Mouse (Mus musculus) kidney, postnatal 0 days (tissue): ENCODE measurements around the gene Tmem86a. TPM values are rescaled to one million over a fixed set of nuclear protein-coding genes. Genes with fewer than 3 reads are reported as not detected.

Source experiments
- ATAC-seq: fragments of 200-750 bp; cut with Nextera tagmentation; replicated peaks from 2 replicates; pipeline ENCODE4 v1.8.0; 2017; ENCODE audit warnings: low read depth, moderate number of reproducible peaks, moderate TSS enrichment, moderate library complexity; ENCODE audit not compliant: low FRiP score
- DNase-seq: peaks from one replicate; pipeline ENCODE4 v3.0.0-alpha.2; 2016; ENCODE audit warnings: low spot score
- H3K27ac ChIP-seq: fragments of 300-500 bp; sonication (generic); 2 replicates; pipeline ENCODE4 v1.5.1; 2014; ENCODE audit warnings: mild to moderate bottlenecking
- H3K27me3 ChIP-seq: fragments of 300-500 bp; sonication (generic); 2 replicates; pipeline ENCODE4 v1.6.1; 2014; ENCODE audit warnings: low read length, mixed read lengths; ENCODE audit not compliant: insufficient read depth
- H3K36me3 ChIP-seq: fragments of 300-500 bp; sonication (generic); 2 replicates; pipeline ENCODE4 v1.6.1; 2014; ENCODE audit warnings: low read length, mixed read lengths; ENCODE audit not compliant: insufficient read depth
- H3K4me1 ChIP-seq: fragments of 300-500 bp; sonication (generic); replicated peaks from 2 replicates; pipeline ENCODE4 v1.6.1; 2014; ENCODE audit warnings: antibody characterized with exemption, low read length, mixed read lengths; ENCODE audit not compliant: insufficient read depth
- H3K4me2 ChIP-seq: fragments of 300-500 bp; sonication (generic); 2 replicates; pipeline ENCODE4 v1.6.1; 2014; ENCODE audit warnings: mild to moderate bottlenecking, low read length, moderate library complexity, mixed read lengths
- H3K4me3 ChIP-seq: fragments of 300-500 bp; sonication (generic); replicated peaks from 2 replicates; pipeline ENCODE4 v1.5.1; 2014; ENCODE audit warnings: low read depth, low read length
- H3K9ac ChIP-seq: fragments of 300-500 bp; sonication (generic); 2 replicates; pipeline ENCODE4 v1.6.1; 2014; ENCODE audit warnings: low read depth, low read length
- H3K9me3 ChIP-seq: fragments of 300-500 bp; sonication (generic); replicated peaks from 2 replicates; pipeline ENCODE4 v1.6.1; 2016; ENCODE audit warnings: low read length, inconsistent platforms, mixed read lengths
- CTCF ChIP-seq: IDR thresholded peaks from 2 replicates; pipeline ENCODE4 v1.5.1; 2016; ENCODE audit warnings: antibody characterized with exemption, low read depth, mild to moderate bottlenecking, moderate library complexity
- WGBS: fragments of 180-500 bp; shearing (Covaris S2); extraction: QIAGEN DNeasy Blood & Tissue Kit; methylation state at CpG from one replicate; pipeline ENCODE4 v1.1.7; 2014; 5-methylcytosine and 5-hydroxymethylcytosine counted together
- polyA plus RNA-seq: library from polyadenylated mRNA; unstranded; fragments of >200 nt; fragmentation: Nextera tagmentation; extraction: Ambion mirVana; gene quantifications from 2 replicates; pipeline ENCODE4 v1.2.1, GENCODE M21; 2015

Gene Tmem86a
- polyA plus RNA-seq, 1 experiment from 2014 or later = 43.6 TPM

- H3K9me3 ChIP-seq = no peaks in the 10 kb centered on the region
- H3K27me3 ChIP-seq = no peaks in the 10 kb centered on the region
- H3K4me1 ChIP-seq = no peaks in the 10 kb centered on the region
- H3K4me3 ChIP-seq = no peak overlapping the region
- TF ChIP-seq CTCF = no peak
- no peak overlapping the region for H3K4me2 ChIP-seq
- no peaks in the 10 kb centered on the region for H3K36me3 ChIP-seq
- 62% methylated on average over 8 of the region's 8 CpGs for WGBS
- no peak for DNase-seq
- no peak overlapping the region for H3K9ac ChIP-seq
- H3K27ac ChIP-seq = no peak overlapping the region
- no peak for ATAC-seq
Measured at GRCm38 (mm10) chr7:47035426-47035825, 15.0 kb upstream of the Tmem86a start.

GRCm38 (mm10) chr7:47041706-47042105 lies 8.7 kb upstream of the Tmem86a start:
- Histone ChIP-seq H3K4me2 (no peak overlapping the region), H3K9me3 (no peaks in the 10 kb centered on the region), H3K36me3 (no peaks in the 10 kb centered on the region), H3K4me3 (no peak overlapping the region), H3K4me1 (peaks cover 4% of the 10 kb centered on the region; the same call in 1 of the 2 replicates), H3K9ac (no peak overlapping the region), H3K27me3 (no peaks in the 10 kb centered on the region), H3K27ac (no peak overlapping the region)
- TF ChIP-seq CTCF = no peak
- 73% methylated on average over 3 of the region's 3 CpGs for WGBS
- ATAC-seq (no peak), DNase-seq (no peak)

- WGBS = 73% methylated on average over 4 of the region's 4 CpGs
- DNase-seq (no peak), ATAC-seq (peak; percentile 71)
- Histone ChIP-seq H3K27ac (peak overlapping the region; percentile 83), H3K27me3 (no peaks in the 10 kb centered on the region), H3K4me1 (peaks cover 4% of the 10 kb centered on the region; the same call in 1 of the 2 replicates), H3K4me2 (no peak overlapping the region), H3K9ac (no peak overlapping the region), H3K9me3 (no peaks in the 10 kb centered on the region), H3K36me3 (no peaks in the 10 kb centered on the region), H3K4me3 (no peak overlapping the region)
- TF ChIP-seq CTCF = no peak
Measured at GRCm38 (mm10) chr7:47042121-47042520, 8.3 kb upstream of the Tmem86a start.

- H3K9ac ChIP-seq = no peak overlapping the region
- H3K4me2 ChIP-seq = no peak overlapping the region
- H3K9me3 ChIP-seq = no peaks in the 10 kb centered on the region
- TF ChIP-seq CTCF = no peak
- H3K36me3 ChIP-seq = no peaks in the 10 kb centered on the region
- H3K27ac ChIP-seq = peak overlapping the region; percentile 83
- no peak overlapping the region for H3K4me3 ChIP-seq
- ATAC-seq (peak; percentile 54), DNase-seq (peak; percentile 89)
- 24% methylated on average over 6 of the region's 6 CpGs for WGBS
- no peaks in the 10 kb centered on the region for H3K27me3 ChIP-seq
- peaks cover 4% of the 10 kb centered on the region; the same call in 1 of the 2 replicates for H3K4me1 ChIP-seq
Measured at GRCm38 (mm10) chr7:47042823-47043490, 7.4 kb upstream of the Tmem86a start.

- ATAC-seq = peak; percentile 79
Measured at GRCm38 (mm10) chr7:47050766-47051165, 365 bp downstream of the Tmem86a start.

GRCm38 (mm10) chr7:47051404-47052151 lies 1.2 kb downstream of the Tmem86a start:
- Histone ChIP-seq H3K9me3 (no peaks in the 10 kb centered on the region), H3K27ac (peak overlapping the region; percentile 94), H3K4me3 (peak overlapping the region; percentile 71), H3K9ac (peak overlapping the region; percentile 78; the same call in 1 of the 2 replicates), H3K36me3 (peaks cover 4% of the 10 kb centered on the region; the same call in 1 of the 2 replicates), H3K4me1 (peaks cover 4% of the 10 kb centered on the region; the same call in 1 of the 2 replicates), H3K27me3 (no peaks in the 10 kb centered on the region), H3K4me2 (peak overlapping the region; percentile 87)
- 3% methylated on average over 2 of the region's 2 CpGs for WGBS
- TF ChIP-seq CTCF = no peak
- ATAC-seq (no peak), DNase-seq (peak; percentile 90)

More at GRCm38 (mm10) chr7:47050766-47051165, 365 bp downstream of the Tmem86a start:
- no peaks in the 10 kb centered on the region for H3K9me3 ChIP-seq
- peak overlapping the region; percentile 87 for H3K4me2 ChIP-seq
- H3K27ac ChIP-seq = peak overlapping the region; percentile 94
- WGBS = under 1% methylated on average over 34 of the region's 34 CpGs
- TF ChIP-seq CTCF = no peak
- DNase-seq = peak; percentile 85
- H3K27me3 ChIP-seq = no peaks in the 10 kb centered on the region
- peaks cover 4% of the 10 kb centered on the region; the same call in 1 of the 2 replicates for H3K36me3 ChIP-seq
- peak overlapping the region; percentile 78 for H3K9ac ChIP-seq
- H3K4me3 ChIP-seq = peak overlapping the region; percentile 71
- peaks cover 4% of the 10 kb centered on the region; the same call in 1 of the 2 replicates for H3K4me1 ChIP-seq
